Mouse (Mus musculus) kidney, adult 10 weeks (tissue): ENCODE measurements around the gene Cilp. TPM values are rescaled to one million over a fixed set of nuclear protein-coding genes. Genes with fewer than 3 reads are reported as not detected.

Experiments used
- polyA plus RNA-seq: library from polyadenylated mRNA; stranded (reverse); fragments of 350-450 nt; fragmentation: Illumina TruSeq; extraction: RNeasy Lipid Tissue Mini Kit (QIAGEN cat#74804); gene quantifications from one replicate; pipeline ENCODE4 v1.2.3, GENCODE M21; 2014; ENCODE audit warnings: low read depth, low replicate concordance

Cilp gene
- polyA plus RNA-seq = 0.20 TPM

DNA sequence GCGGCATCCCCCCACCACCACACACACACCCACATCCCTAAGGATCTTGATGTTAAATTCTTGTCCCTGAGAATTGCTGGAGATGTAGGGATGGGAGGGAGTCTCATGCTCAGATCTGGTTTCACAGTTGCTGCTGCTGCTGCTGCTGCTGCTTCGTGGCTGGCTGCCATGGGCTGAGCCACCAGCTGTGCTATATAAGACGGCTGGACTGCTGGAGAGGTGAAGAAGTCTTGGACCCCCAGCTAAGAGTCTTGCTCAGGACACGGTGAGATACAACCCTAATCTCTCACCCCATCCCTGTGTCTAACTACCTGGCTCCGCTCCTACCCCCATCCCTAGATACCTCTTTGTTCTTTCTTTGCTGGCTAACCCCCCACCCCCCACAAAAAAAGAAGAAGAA, at the start of gene Cilp:
TSS of gene Cilp (plus strand) at position 222 of the 400 bp plus-strand sequence.

DNA sequence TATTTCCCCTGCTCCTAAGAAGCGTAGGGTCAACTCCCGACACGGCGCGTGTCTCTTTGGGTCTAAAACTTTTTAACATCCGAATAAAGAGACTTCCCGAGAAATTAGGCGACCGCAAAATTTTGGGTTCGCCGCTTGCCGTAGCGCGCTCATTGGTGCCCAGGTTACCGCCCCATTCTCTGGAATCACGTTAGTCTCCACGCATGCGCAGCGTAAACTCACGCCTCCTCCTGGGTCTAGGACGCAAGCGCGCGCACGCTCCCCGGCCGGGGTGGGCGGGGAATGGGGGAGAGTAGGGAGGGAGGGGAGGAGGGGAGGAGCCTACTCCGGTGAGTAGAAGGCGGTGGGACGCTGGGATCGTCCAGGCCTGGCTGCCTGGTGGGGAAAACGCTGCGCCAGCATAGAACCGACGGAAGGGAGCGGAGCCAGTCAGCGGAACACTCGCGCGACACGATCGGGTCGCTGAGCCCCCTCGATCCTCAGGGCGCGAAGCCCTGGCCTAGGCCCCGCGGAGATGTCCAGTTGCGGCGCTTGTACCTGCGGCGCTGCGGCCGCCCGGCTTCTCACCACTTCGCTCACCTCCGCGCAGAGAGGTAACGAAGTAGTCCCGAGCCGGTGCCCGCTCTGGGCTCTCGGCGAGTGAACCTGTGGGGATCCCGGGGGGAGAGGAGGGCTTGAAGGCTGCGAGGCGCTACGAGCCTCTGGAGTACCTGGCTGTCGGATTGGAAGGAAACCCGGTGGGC, 29.2 kb downstream of the Cilp start, which contains the start of gene Clpx:
TSS of gene Clpx (plus strand) at position 288 of the 743 bp plus-strand sequence.

Other genes with a start within 250 kb of the Cilp start
- gene Hacd3, start 243.5 kb upstream of the Cilp start, polyA plus RNA-seq = 120 TPM
- gene Dpp8, start 232.8 kb upstream of the Cilp start, polyA plus RNA-seq = 153 TPM
- 0.20 TPM for gene Igdcc4, start 163.7 kb upstream of the Cilp start, polyA plus RNA-seq
- not detected for gene Igdcc3, start 124.0 kb upstream of the Cilp start, polyA plus RNA-seq
- 4.9 TPM for gene Parp16, start 69.8 kb upstream of the Cilp start, polyA plus RNA-seq
- gene Clpx, start 29.1 kb downstream of the Cilp start, polyA plus RNA-seq = 286 TPM
- gene Pdcd7, start 80.9 kb downstream of the Cilp start, polyA plus RNA-seq = 9.0 TPM
- not detected for gene Ubap1l, start 95.9 kb downstream of the Cilp start, polyA plus RNA-seq
- gene Kbtbd13, start 126.5 kb downstream of the Cilp start, polyA plus RNA-seq = 0.28 TPM
- 2.7 TPM for gene Rasl12, start 133.3 kb downstream of the Cilp start, polyA plus RNA-seq
- 94.6 TPM for gene Slc51b, start 157.8 kb downstream of the Cilp start, polyA plus RNA-seq
- gene Mtfmt, start 170.6 kb downstream of the Cilp start, polyA plus RNA-seq = 15.0 TPM
- gene Spg21, start 195.8 kb downstream of the Cilp start, polyA plus RNA-seq = 145 TPM